Mouse (Mus musculus) liver, embryonic 18 days (tissue): Measurements from ENCODE around the gene Glp2r. TPM values are rescaled to one million over a fixed set of nuclear protein-coding genes. Genes with fewer than 3 reads are reported as not detected.

ENCODE experiments used
- polyA plus RNA-seq: library from polyadenylated mRNA; depleted of rRNA; stranded (reverse); fragments of >200 nt; gene quantifications from 2 replicates; pipeline ENCODE4 v1.2.3, GENCODE M21; 2012; rRNA removed

Glp2r gene
- polyA plus RNA-seq = 0.25 and 0.53 TPM in 2 replicates

DNA sequence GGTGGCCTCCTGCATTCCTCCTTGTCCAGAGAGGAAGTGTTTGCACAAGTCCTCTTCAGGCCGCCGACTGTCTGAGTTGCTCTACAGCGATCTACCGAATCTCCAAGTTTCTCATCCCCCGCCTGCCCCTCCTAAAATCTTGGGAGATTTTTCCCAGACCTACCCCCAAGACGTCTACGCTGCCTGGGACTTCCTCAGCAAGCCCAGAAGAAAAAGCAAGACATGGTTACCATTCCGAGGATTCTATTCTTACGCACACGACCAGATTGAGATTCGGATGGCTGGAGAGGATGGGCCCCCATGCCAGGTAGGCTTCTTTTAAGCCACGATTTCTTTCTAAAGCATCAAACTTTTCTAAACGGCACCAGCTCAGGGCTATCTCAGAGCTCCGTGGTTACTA is at the start of gene Glp2r:
Gene Glp2r (minus strand): TSS at position 101 of the 400 bp plus-strand sequence.

DNA sequence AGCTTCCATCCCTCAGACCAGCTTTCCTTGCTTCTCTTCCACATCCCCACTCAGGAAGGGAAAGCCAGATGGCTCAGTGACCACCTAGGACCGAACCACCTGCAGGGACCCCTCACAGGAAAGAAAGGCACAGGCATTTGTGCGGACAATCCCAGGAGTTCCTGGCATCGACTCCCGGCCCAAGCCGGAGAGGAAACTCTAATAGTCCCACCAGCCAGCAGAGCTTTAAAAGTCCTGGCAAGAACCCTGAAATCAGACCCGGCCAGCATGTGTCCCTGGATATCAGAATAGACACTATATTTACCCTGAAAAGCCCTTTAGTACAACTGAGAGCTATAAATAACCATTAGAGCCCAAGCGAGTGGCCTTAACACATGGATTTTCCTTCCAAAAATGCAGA is 27.0 kb upstream of the Glp2r start, which contains the start of gene Dhrs7c:
Gene Dhrs7c (plus strand): TSS at position 257 of the 400 bp plus-strand sequence.

DNA sequence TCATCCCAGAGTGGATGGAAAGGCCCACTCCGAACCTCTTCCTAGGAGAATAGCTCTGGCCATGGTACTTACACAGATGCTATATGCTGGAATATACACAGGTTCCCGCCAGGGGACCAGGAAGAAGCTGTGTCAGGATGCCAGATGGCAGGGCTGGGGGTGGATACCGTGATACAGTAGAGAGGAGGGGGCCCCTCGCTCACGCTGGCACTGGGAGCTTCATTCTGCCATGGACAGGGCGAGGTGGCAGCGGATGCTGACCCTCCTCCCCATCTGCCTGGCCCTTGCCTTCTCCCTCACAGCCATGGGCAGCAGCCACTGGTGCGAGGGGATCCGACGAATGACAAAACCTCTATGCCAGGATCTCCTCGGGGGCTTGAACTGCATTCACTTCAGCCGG is 3.4 kb upstream of the Glp2r start, which contains the start of gene Gsg1l2:
Gene Gsg1l2 (plus strand): TSS at position 230 of the 400 bp plus-strand sequence.

DNA sequence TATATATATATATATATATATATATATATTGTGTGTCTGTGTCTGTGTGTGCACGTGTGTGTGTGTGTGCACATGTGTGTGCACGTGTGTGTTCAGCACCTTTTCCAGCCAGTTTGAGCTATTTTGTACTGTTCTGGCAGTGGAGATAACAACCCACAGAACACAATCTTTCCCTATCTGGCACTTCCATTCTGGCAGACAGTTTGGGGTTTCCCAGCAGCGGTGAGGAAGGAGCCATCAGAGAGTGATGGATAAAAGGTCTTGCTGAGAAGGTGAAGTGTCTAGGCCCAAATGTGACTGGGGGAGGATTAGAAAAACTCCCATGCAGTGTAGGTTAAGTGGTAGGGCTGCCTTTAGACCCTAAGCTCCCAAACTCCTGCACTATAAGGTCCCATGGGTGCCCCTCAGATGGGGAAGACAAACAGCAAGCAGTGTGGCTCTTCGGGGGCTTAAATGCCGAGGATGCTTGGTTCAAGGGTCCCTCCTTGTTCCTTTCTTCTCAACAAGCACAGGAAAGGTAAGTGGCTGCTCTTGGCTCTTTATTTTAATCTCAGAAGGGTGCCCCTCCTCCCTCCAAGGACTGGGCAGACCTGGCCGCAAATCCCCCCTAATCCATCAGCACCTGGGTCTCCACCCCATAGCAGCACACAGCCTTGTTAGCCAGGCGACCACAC is 76.1 kb downstream of the Glp2r start, which contains the start of gene Rcvrn:
Gene Rcvrn (plus strand): TSS at position 624 of the 674 bp plus-strand sequence.

Other genes with a start within 250 kb of the Glp2r start
- gene Rcvrn, start 75.8 kb downstream of the Glp2r start, polyA plus RNA-seq = 0.04 TPM in 1 of 2 replicates, not detected in the other
- not detected in 2 replicates for gene Gsg1l2, start 3.5 kb upstream of the Glp2r start, polyA plus RNA-seq
- gene Dhrs7c, start 27.0 kb upstream of the Glp2r start, polyA plus RNA-seq = 0.02 TPM in 1 of 2 replicates, not detected in the other
- 0.10 and 0.16 TPM in 2 replicates for gene Usp43, start 151.0 kb upstream of the Glp2r start, polyA plus RNA-seq
- 0.02 and 0.04 TPM in 2 replicates for gene Cfap52, start 194.5 kb upstream of the Glp2r start, polyA plus RNA-seq
- 8.2 and 8.4 TPM in 2 replicates for gene Stx8, start 195.0 kb upstream of the Glp2r start, polyA plus RNA-seq